Mouse (Mus musculus) G1E-ER4 (cell line): ENCODE measurements around the gene Zwint. TPM values are rescaled to one million over a fixed set of nuclear protein-coding genes. Genes with fewer than 3 reads are reported as not detected.

ENCODE experiments used
- GATA1 ChIP-seq: IDR thresholded peaks from one replicate; pipeline ENCODE4 v1.8.0; 2012; ENCODE audit warnings: low read length, inconsistent platforms
- polyA plus RNA-seq: library from polyadenylated mRNA; stranded (reverse); fragments of >175 nt; gene quantifications from 2 replicates; pipeline ENCODE4 v1.2.3, GENCODE M21; 2012

The Zwint gene
- polyA plus RNA-seq: 11.5 and 27.9 TPM in 2 replicates

DNA sequence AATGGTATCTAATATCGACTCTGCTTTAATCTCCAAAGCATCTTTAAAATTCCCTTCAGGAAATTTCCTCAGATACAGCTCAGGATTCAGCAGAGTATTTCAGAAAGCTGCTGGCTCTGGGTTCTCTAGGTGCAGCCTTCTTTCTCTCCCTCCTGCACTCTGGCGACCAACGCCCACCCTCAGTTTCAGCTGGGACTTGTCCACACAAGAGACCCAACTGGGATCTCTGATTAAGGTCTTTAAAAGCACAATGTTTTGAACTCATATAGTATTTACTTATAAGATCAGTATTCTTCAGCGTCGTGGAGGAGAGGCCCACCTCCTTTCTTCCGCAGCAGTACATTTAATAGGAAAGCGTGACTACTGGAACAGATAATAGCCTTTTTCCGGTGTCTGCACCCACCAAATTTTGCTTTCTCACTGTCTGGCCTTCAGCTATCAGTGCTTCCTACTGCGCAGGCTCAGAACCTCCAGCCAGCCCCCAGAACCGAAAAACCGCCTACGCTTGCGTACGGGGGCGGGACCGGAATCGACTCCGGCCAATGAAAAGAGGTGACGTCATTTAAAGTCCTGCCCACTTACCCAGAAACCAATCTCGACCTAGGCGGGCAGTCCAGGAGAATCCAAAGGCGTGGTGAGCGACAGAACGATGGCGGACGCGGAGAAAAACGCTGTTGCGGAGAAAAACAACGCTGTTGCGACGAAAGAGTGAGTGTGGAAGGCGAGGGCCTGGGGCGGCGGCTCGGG is at the start of gene Zwint:
Gene Zwint (plus strand): TSS at position 576 of the 747 bp plus-strand sequence.
- peak; percentile 15 for TF ChIP-seq GATA1

DNA sequence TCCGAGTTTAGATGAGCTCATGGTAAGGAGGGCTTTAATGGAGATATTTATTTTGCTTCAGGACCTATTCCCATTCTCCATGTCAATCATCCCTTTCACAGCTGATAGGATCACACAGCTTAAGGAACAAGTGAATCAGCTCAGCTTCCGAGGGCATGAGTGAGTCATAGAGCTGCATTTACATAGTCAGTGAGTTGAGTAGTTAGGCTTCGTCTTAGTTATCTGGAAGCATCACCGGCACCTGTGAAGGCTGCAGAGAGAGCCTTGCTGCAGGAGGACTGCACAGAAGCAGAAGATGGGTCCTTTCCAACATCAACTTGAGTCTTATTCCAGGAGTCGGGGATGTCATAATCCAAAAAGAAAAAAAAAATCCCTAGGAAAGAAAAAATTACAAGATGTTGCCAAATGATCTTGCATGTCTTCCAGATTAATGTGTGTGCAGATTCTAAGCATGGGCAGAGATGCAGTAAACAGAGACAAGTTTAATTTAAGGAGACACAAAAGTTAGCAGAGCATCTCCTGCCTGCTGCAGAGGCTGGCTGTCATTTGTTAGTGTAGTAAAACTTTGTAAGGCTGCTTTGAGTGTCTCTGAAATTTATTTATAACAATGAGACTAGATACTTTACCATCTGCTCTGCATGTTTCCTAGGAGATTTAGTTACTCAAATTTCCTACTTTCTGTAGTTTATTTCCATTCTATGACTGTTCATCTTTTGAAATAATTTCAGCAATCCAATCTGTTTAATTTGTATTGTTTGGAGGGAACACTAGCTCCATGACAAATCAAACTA is 41.3 kb upstream of the Zwint start:
- TF ChIP-seq GATA1: no peak

DNA sequence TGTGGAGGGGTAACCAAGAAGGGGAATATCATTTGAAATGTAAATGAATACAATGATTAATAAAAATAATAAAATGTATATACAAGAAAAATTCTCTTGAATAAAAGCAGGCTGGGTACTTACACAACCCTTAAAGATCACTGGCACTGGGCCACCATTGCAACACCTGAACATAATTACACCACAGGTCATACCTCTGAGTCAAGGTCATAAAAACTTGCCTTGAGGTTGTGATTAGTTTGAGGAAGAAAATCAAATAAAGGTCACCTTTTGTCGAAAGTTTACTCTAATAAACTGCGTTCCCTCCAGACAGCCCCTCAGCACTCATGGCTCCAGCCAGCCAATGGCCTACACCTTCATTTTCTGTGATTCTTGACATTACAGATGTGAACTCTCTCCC is 38.5 kb upstream of the Zwint start:
- TF ChIP-seq GATA1: no peak

DNA sequence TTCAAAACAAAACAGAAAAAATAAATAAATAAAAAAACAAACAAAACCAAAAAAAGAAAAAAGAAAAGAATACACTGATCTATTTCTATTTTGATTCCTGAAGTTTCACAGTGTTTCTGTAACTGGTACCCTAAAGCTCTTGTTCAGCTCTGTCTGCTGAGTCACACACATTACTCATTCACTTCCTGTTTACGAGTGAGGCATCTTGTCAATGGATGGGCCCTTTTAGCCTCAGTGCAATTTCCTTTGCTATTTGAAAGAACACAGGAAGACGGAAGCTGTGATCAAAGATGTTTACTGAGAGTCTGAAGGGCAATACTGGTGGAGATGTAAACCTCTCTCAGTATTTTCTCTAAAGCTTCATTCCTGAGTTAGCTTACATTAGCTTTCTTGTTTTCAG is 34.1 kb upstream of the Zwint start:
- no peak for TF ChIP-seq GATA1

DNA sequence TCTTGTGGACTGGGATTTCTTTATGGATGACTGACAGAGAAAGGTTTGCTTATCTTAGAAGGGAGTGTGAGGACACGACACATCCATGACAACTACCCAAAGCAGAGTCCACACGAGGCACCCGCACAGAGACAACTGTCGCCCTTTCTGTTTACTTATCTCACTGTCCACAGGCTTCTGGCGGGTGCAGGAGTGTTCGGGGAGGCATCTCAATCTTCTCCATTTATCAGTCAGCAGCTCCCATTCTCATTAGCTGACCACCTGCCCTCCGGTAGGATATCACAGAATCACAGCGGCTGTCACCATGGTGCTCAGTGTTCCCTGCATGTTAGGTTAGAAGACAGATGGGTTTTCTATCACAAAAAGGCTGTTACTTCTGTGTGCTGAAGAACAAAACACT is 31.1 kb upstream of the Zwint start:
- TF ChIP-seq GATA1: no peak

DNA sequence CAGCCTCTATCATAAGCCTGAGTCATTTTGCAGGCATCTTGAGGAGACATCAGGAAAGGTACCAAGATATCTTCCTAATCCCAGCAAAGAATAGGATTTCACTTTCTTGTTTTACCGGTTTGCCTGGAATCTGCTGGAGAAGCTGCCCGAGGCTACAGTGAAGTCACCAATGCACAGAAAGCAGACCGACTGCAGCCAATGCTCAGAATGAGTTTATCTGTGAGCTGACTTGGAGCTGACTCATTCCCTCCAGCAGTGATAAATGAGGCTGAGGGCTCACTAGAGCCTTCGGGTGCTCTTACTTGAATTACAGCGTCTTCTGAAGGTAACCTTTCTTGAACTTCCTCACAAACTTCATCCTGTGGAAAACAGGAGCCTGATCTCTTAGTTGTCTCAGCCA is 20.5 kb upstream of the Zwint start:
- TF ChIP-seq GATA1: no peak

DNA sequence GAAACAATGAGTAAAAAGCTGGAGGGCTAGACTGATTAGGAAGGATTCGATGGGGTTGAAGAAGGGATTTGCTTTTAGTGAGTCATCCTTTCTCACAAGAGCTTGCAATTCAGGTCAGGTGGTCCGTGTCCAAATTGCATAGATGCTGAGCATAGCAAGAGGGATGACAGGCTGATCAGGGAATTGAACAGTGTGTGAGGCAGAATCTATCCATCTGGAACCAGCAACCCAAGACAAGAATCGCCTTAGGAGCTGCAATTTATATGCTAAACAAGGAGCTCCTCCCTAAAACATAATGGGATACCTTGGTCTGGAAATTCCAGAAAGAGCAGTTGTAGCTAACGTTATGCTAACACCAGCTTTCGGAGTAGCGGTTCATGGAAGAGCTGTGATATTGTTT is 3.8 kb upstream of the Zwint start:
- TF ChIP-seq GATA1: no peak

DNA sequence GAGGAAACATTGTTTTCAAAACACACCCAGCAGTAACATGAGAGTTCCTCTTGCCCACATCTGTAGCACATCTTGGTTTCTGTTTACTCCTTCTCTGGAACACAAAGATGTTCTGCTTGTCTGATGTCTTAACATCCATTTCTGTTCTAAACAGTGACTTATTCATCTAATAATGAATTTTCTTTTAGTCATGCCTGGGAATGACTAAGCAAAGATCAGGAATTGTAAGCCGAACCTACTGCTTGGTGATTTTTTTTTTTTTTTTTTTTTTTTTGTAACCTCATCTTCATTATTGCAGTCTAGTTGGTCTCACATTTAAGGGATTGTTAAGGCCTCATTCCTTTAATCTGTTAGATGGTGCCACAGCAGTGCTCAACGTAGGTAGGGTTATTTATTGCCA is 848 bp upstream of the Zwint start:
- TF ChIP-seq GATA1: no peak

DNA sequence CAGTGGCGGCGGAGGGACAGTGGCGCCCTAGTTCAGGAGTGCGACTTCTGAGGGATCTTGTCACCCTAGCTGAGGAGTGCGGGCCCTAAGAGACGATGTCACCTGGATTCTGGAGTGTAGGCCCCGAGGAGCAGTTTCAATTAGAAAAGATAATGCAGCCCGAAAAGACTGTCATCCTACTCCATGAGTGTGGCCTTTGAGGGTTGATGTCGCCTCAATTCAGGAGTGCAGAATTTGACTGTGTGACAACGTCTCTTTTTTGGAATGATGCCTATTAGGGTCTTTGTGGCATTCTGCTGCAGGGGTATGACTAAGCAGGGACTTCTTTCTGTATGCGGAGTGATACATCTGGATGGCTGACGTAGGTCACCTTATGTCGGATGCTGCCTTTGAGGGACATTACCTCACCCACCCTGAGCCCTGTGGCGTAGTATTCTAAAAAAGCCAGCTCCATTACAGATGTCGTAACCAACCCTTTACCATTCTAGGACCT is 418 bp downstream of the Zwint start:
- no peak for TF ChIP-seq GATA1

DNA sequence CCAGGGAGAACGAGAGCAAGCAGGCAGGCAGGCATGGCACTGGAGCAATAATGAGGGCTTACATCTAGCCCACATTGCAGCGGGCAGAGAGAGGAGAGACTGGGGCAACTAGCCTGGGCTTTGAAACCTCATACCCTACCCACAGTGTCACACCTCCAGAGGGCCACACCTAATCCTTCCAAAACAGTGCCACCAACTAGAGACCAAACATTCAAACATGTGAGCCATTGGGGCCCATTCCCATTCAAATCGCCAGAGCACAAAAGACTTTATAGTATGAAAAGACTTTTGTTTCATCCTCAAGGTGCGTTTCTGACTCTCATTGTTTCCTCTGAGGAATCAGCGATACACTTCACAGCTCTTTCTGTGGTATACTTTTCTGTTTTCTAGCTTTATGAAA is 4.6 kb downstream of the Zwint start:
- no peak for TF ChIP-seq GATA1

DNA sequence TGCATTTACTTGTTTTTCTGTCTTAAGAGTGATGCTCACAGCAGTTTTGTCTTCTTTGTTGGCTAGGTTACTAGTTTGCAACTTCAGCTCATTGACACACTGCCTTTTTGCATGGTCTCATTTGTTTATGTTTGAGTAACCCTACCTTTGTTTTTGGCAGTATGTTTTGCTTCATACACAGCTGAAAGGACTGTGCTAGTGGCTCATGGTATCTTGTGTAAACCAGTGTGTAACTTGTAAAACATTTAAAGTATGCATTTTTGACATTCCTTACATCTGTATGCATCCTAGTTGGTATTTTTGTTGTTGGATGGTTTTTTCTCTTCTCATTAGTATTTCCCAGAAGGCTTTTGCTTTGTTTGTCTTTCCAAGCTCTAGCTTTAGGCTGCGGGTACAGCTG is 5.7 kb downstream of the Zwint start:
- TF ChIP-seq GATA1: no peak

DNA sequence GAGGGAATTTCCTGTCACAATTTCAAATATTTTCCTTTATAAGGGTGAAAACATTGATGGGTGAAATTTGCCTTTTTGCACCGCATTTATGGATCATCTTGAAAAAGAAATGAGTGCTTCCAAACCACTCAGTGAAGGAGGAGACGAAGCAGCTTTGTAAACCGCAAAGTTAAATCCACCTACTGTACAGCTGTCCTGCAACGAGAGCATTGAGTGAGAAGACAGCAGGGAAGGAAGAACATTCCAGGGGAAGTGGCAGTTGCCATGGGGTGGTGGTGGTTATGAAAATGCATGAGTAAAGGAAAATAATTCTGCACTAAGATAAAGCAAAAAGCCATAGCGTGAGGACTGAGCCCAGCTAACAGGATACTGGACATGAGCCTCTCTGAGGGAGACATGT is 13.2 kb downstream of the Zwint start:
- no peak for TF ChIP-seq GATA1

DNA sequence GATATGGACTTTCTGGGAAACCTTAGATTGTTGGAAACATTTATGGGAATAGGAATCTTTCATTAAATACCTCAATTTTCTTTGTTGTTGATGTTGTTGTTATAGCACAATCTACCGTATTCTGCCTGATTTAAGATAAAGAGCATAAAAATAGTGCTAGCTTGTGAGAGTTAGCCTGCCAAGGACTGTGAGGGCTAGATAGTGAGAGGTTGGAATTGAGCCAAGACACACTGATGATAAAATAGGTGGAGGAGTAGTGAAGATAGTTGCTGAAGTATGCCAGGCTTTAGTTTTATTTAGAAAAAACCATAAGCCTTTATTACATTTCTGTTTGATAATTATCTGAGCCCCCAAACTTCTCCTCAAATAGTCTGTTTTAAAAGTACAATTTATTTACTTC is 14.4 kb downstream of the Zwint start:
- no peak for TF ChIP-seq GATA1

DNA sequence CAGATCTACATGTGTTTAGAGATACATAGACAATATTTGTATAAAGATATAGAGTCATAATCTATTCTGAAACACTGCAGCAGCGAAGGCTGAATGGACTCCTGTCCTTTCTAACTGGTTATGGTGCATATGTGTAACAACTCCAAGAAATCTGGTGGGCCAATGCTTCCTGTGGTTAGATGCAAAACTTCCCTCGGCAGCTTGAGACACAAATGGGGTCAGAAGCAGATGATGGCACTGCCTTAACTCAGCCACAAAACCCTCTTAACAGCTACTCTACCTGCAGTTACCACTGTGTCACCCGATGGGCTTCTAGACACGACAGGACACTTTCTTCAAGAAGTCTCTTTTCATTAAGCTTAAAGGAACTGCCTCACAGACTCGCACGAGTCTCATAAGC is 21.3 kb downstream of the Zwint start:
- TF ChIP-seq GATA1: no peak

DNA sequence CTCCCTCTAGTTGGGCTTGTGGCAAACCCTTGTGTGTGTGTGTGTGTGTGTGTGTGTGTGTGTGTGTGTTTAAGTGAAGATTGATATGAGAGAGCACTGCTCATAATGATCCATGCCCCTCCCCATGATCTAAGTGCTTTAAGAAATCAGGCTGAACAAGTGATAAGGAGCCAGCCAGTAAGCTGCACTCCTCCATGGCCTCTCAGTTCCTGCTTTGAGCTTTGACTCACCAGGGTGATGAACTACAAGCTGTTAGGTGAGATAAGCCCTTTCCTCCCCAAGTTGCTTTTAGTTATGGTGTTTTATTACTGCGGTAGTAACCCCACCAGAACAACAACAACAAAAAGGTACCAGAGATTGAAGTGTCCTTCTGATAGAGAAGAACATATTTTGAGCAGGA is 21.9 kb downstream of the Zwint start:
- TF ChIP-seq GATA1: peak; percentile 46

DNA sequence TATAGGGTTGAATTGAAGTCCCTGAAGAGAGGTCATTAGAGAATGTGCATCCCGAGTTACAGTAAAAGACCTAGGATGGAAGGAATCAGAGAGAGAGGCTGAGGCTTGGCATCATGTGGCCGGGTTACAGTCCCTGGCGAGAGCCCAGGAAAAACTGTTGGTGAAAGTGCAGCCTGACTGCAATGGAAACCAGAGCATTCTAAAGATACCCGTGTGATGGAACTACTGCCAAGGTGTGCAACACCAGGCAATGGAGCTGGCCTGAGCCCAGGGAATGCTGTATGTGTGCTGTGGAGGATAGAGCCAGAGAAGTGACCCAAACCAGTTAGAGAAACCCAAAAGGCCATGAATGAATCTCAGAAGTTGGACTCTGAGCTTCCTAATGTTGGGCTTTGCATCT is 24.4 kb downstream of the Zwint start:
- TF ChIP-seq GATA1: no peak

DNA sequence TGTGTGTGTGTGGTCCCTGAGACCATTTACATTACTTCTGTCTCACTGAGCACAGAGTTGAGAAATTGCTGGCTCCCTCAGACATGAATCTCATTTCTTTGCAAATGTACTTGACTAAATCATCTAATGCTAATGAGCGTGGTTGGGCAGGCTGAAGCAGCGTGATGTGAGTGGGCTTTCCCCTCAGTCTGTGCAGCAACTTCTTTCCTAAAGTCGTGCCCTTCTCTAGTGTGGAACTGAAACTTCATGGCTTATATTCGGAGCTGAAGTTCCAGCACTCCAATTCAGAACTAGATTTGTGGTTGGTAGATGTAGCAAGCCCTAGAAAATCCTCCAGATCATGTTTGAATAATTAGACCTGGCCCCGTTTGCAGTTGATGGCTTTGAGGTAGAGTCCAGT is 46.4 kb downstream of the Zwint start:
- no peak for TF ChIP-seq GATA1

DNA sequence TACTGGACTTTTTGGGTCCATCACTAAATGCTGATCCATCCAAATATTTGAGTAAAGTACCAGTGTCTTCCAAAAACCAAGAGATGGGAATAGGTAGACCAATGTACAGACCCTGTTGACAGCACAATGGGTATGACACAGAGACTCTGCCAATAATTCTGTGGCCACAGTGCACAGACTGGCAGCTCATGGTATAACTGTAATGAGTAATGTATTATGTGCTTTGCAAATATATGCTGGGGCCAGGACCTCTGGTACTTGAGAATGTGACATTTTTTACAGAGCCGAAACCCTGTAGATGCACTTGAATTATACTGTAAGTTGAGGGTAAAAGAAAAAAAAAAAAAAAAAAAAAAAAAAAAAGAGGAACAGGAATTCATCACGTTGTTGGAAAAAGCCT is 59.1 kb downstream of the Zwint start:
- TF ChIP-seq GATA1: no peak
